Mouse (Mus musculus) CH12.LX (cell line): ENCODE measurements around the gene Tomm20. TPM values are rescaled to one million over a fixed set of nuclear protein-coding genes. Genes with fewer than 3 reads are reported as not detected.

ENCODE experiments used
- DNase-seq: peaks from one replicate; pipeline ENCODE4 v3.0.0-alpha.2; 2013; ENCODE audit errors: extremely low read depth
- H3K27ac ChIP-seq: 2 replicates; pipeline ENCODE4 v1.5.1; 2012; ENCODE audit warnings: low read depth, mild to moderate bottlenecking, control low read depth, moderate library complexity; ENCODE audit not compliant: insufficient read depth
- H3K27me3 ChIP-seq: replicated peaks from 2 replicates; pipeline ENCODE3; 2012; ENCODE audit warnings: inconsistent platforms
- H3K36me3 ChIP-seq, 2 experiments: replicated peaks in 1 of 2; 2 replicates each; pipeline versions ENCODE3 to v1.6.1; 2012; ENCODE audit warnings: inconsistent platforms in 1 of 2, low read length in 1 of 2, mild to moderate bottlenecking in 1 of 2, mixed read lengths in 1 of 2, moderate library complexity in 1 of 2; ENCODE audit not compliant: control insufficient read depth in 1 of 2, insufficient read depth in 1 of 2
- H3K4me1 ChIP-seq, 2 experiments: 2 replicates each; pipeline ENCODE4 v1.6.1; 2012; ENCODE audit warnings: inconsistent platforms in 1 of 2, moderate library complexity in 1 of 2; ENCODE audit not compliant: insufficient read depth in 2 of 2, control insufficient read depth in 1 of 2
- H3K4me2 ChIP-seq: 2 replicates; pipeline ENCODE4 v1.6.1; 2012; ENCODE audit warnings: low read depth, mild to moderate bottlenecking, control low read depth; ENCODE audit not compliant: poor library complexity, insufficient read depth, severe bottlenecking
- H3K4me3 ChIP-seq, 3 experiments: fragments of 150-350 bp in 1 of 3; sonication (generic) in 1 of 3; replicated peaks in 1 of 3; 2 replicates each; pipeline versions ENCODE3 to v1.5.1; 2011 to 2012; ENCODE audit warnings: low read depth in 2 of 3, low read length in 2 of 3, mild to moderate bottlenecking in 2 of 3, moderate library complexity in 2 of 3, control low read depth in 1 of 3, improper control_type of control experiment in 1 of 3, inconsistent platforms in 1 of 3, mixed read lengths in 1 of 3; ENCODE audit not compliant: poor library complexity in 1 of 3
- H3K79me2 ChIP-seq: replicated peaks from 2 replicates; pipeline ENCODE4 v1.6.1; 2012; ENCODE audit warnings: mild to moderate bottlenecking, moderate library complexity; ENCODE audit not compliant: control insufficient read depth, poor library complexity, insufficient read depth, severe bottlenecking; ENCODE audit errors: extremely low read depth
- H3K9ac ChIP-seq: 2 replicates; pipeline ENCODE4 v1.6.1; 2012; ENCODE audit warnings: low read depth, mild to moderate bottlenecking, control low read depth, moderate library complexity; ENCODE audit not compliant: insufficient read depth
- H3K9me3 ChIP-seq: replicated peaks from 2 replicates; pipeline ENCODE3; 2012; ENCODE audit warnings: low read length, inconsistent platforms, mixed read lengths
- BHLHE40 ChIP-seq: IDR thresholded peaks from 2 replicates; pipeline ENCODE4 v1.6.1; 2011; ENCODE audit warnings: mild to moderate bottlenecking, low read depth, low read length, improper control_type of control experiment
- CHD2 ChIP-seq: IDR thresholded peaks from 2 replicates; pipeline ENCODE4 v1.6.1; 2011; ENCODE audit warnings: low read length, improper control_type of control experiment
- CTCF ChIP-seq, 2 experiments: IDR thresholded peaks in 1 of 2; conservative IDR thresholded peaks in 1 of 2; 2 replicates each; pipeline ENCODE4 v1.5.1; 2011 to 2012; ENCODE audit warnings: low read depth in 2 of 2, low read length in 2 of 2, improper control_type of control experiment in 1 of 2, inconsistent platforms in 1 of 2, mild to moderate bottlenecking in 1 of 2, moderate library complexity in 1 of 2
- E2F4 ChIP-seq: IDR thresholded peaks from 2 replicates; pipeline ENCODE4 v1.6.1; 2011; ENCODE audit warnings: low read depth, low read length, improper control_type of control experiment; ENCODE audit not compliant: insufficient replicate concordance
- ELF1 ChIP-seq: IDR thresholded peaks from 2 replicates; pipeline ENCODE4 v1.6.1; 2014; ENCODE audit warnings: low read depth, mild to moderate bottlenecking, inconsistent platforms, low read length, improper control_type of control experiment
- EP300 ChIP-seq: IDR thresholded peaks from 2 replicates; pipeline ENCODE4 v1.6.1; 2011; ENCODE audit warnings: low read length, improper control_type of control experiment
- ETS1 ChIP-seq: conservative IDR thresholded peaks from 2 replicates; pipeline ENCODE4 v1.6.1; 2012; ENCODE audit warnings: low read depth, mild to moderate bottlenecking, inconsistent platforms, low read length, improper control_type of control experiment, moderate library complexity
- GABPA ChIP-seq: IDR thresholded peaks from 2 replicates; pipeline ENCODE4 v1.6.1; 2012; ENCODE audit warnings: low read depth, low read length, improper control_type of control experiment, inconsistent platforms; ENCODE audit not compliant: insufficient replicate concordance
- HCFC1 ChIP-seq: IDR thresholded peaks from 2 replicates; pipeline ENCODE4 v1.6.1; 2012; ENCODE audit warnings: low read depth, mild to moderate bottlenecking, inconsistent platforms, low read length, improper control_type of control experiment
- IRF4 ChIP-seq: IDR thresholded peaks from 2 replicates; pipeline ENCODE4 v1.6.1; 2014; ENCODE audit warnings: low read depth, mild to moderate bottlenecking, inconsistent platforms, low read length, improper control_type of control experiment
- JUN ChIP-seq: IDR thresholded peaks from 2 replicates; pipeline ENCODE4 v1.6.1; 2011; ENCODE audit warnings: low read depth, mild to moderate bottlenecking, low read length, improper control_type of control experiment, moderate library complexity; ENCODE audit not compliant: insufficient read depth
- JUND ChIP-seq: conservative IDR thresholded peaks from 2 replicates; pipeline ENCODE4 v1.6.1; 2011; ENCODE audit warnings: low read depth, low read length, improper control_type of control experiment
- KAT2A ChIP-seq: IDR thresholded peaks from 2 replicates; pipeline ENCODE4 v1.6.1; 2012; ENCODE audit warnings: low read length, improper control_type of control experiment, inconsistent platforms; ENCODE audit not compliant: insufficient replicate concordance
- MAFK ChIP-seq: IDR thresholded peaks from 2 replicates; pipeline ENCODE4 v1.6.1; 2011; ENCODE audit warnings: low read length, improper control_type of control experiment; ENCODE audit not compliant: insufficient replicate concordance
- MAX ChIP-seq: IDR thresholded peaks from 2 replicates; pipeline ENCODE4 v1.6.1; 2011; ENCODE audit warnings: low read length, improper control_type of control experiment
- MAZ ChIP-seq: IDR thresholded peaks from 2 replicates; pipeline ENCODE4 v1.6.1; 2012; ENCODE audit warnings: low read depth, mild to moderate bottlenecking, inconsistent platforms, low read length, improper control_type of control experiment, moderate library complexity
- MXI1 ChIP-seq: IDR thresholded peaks from 2 replicates; pipeline ENCODE4 v1.6.1; 2011; ENCODE audit warnings: mild to moderate bottlenecking, low read depth, low read length, improper control_type of control experiment
- MYC ChIP-seq: IDR thresholded peaks from 2 replicates; pipeline ENCODE4 v1.6.1; 2011; ENCODE audit warnings: low read depth, mild to moderate bottlenecking, improper control_type of control experiment, low read length
- NRF1 ChIP-seq: IDR thresholded peaks from 2 replicates; pipeline ENCODE4 v1.6.1; 2014; ENCODE audit warnings: low read depth, mild to moderate bottlenecking, inconsistent platforms, low read length, improper control_type of control experiment, moderate library complexity
- PAX5 ChIP-seq: IDR thresholded peaks from 2 replicates; pipeline ENCODE4 v1.6.1; 2012; ENCODE audit warnings: low read length, inconsistent platforms, mixed read lengths
- POLR2A ChIP-seq: IDR thresholded peaks from 2 replicates; pipeline ENCODE4 v1.6.1; 2011; ENCODE audit warnings: low read depth, mild to moderate bottlenecking, improper control_type of control experiment, low read length
- POLR2AphosphoS2 ChIP-seq: IDR thresholded peaks from 2 replicates; pipeline ENCODE4 v1.6.1; 2011; ENCODE audit warnings: low read depth, low read length, improper control_type of control experiment
- SIN3A ChIP-seq: IDR thresholded peaks from 2 replicates; pipeline ENCODE4 v1.6.1; 2012; ENCODE audit warnings: low read length, improper control_type of control experiment, inconsistent platforms
- SMC3 ChIP-seq: IDR thresholded peaks from 2 replicates; pipeline ENCODE4 v1.6.1; 2011; ENCODE audit warnings: low read depth, low read length, improper control_type of control experiment
- TBP ChIP-seq: conservative IDR thresholded peaks from 2 replicates; pipeline ENCODE4 v1.6.1; 2011; ENCODE audit warnings: low read depth, low read length, improper control_type of control experiment
- UBTF ChIP-seq: IDR thresholded peaks from 2 replicates; pipeline ENCODE4 v1.6.1; 2012; ENCODE audit warnings: low read depth, mild to moderate bottlenecking, inconsistent platforms, low read length, improper control_type of control experiment, moderate library complexity
- USF1 ChIP-seq: IDR thresholded peaks from 2 replicates; pipeline ENCODE4 v1.6.1; 2014; ENCODE audit warnings: low read depth, mild to moderate bottlenecking, inconsistent platforms, low read length, improper control_type of control experiment
- USF2 ChIP-seq: conservative IDR thresholded peaks from 2 replicates; pipeline ENCODE4 v1.6.1; 2011; ENCODE audit warnings: low read depth, low read length, improper control_type of control experiment
- ZKSCAN1 ChIP-seq: IDR thresholded peaks from 2 replicates; pipeline ENCODE4 v1.6.1; 2012; ENCODE audit warnings: low read depth, inconsistent platforms, low read length, improper control_type of control experiment, borderline replicate concordance
- ZMIZ1 ChIP-seq: IDR thresholded peaks from 2 replicates; pipeline ENCODE4 v1.6.1; 2012; ENCODE audit warnings: low read depth, mild to moderate bottlenecking, inconsistent platforms, low read length, improper control_type of control experiment
- ZNF384 ChIP-seq: IDR thresholded peaks from 2 replicates; pipeline ENCODE4 v1.6.1; 2012; ENCODE audit warnings: low read depth, low read length, improper control_type of control experiment, inconsistent platforms
- dilution Hi-C: fragments of 300-500 bp; cut with MboI; formaldehyde crosslinking; loops from 2 replicates; pipeline ENCODE4 v1.14.3; 2020; ENCODE audit warnings: low sequenced_read_pairs; ENCODE audit not compliant: extremely low pct_unique_long_range_greater_than_20kb, extremely low pct_ligation_motif_present
- in situ Hi-C: fragments of 300-500 bp; cut with MboI; formaldehyde crosslinking; loops from 3 replicates; pipeline ENCODE4 v1.14.3; 2019; ENCODE audit warnings: low sequenced_read_pairs, low pct_ligation_motif_present, low pct_unique_long_range_greater_than_20kb, mixed read lengths
- polyA plus RNA-seq: library from polyadenylated mRNA; unstranded; fragments of >175 nt; gene quantifications from 2 replicates; pipeline ENCODE4 v1.2.1, GENCODE M21; 2012; ENCODE audit warnings: low read depth; ENCODE audit not compliant: insufficient read length
- total RNA-seq, 2 experiments: library from RNA; depleted of rRNA; stranded (reverse); fragments of 300-350 nt in 1 of 2; fragments of >200 nt in 1 of 2; gene quantifications; 2 replicates each; pipeline ENCODE4 v1.2.3; 2012 to 2014

Gene Tomm20
- total and polyA plus RNA-seq, 3 experiments: 130 to 513 (median 394) TPM

- no peak overlapping the region for H3K4me2 ChIP-seq
Observed at GRCm38 (mm10) chr8:126919703-126920102, 25.9 kb downstream of the Tomm20 start.

GRCm38 (mm10) chr8:126919255-126919654 lies 26.4 kb downstream of the Tomm20 start:
- H3K36me3 ChIP-seq: peaks cover 9 to 36% of the 10 kb centered on the region in 2 experiments
- H3K27ac ChIP-seq: no peak overlapping the region
- H3K4me3 ChIP-seq: no peak overlapping the region
- TF ChIP-seq SMC3 (no peak), MYC (no peak), ETS1 (no peak), NRF1 (no peak), HCFC1 (no peak), USF1 (no peak), TBP (no peak), UBTF (no peak), JUND (no peak), BHLHE40 (no peak), ZKSCAN1 (no peak), POLR2A (no peak), SIN3A (no peak), JUN (no peak), IRF4 (no peak), MXI1 (no peak), KAT2A (no peak)
- no peaks in the 10 kb centered on the region for H3K27me3 ChIP-seq
- DNase-seq: no peak
- in situ Hi-C loops: loop anchor here (5.0 kb wide), 2 partner anchors 37 to 67 kb away; no protein-coding TSS in a partner anchor
- H3K4me1 ChIP-seq: peaks cover 9 to 39% of the 10 kb centered on the region in 2 experiments; a peak in 3 of 4 replicates
- H3K79me2 ChIP-seq: no peaks in the 10 kb centered on the region
- dilution Hi-C loops: loop anchor here (25.0 kb wide), 1 partner anchor 432 kb away; the partner anchor contains the start of gene Tarbp1
- H3K4me2 ChIP-seq: no peak overlapping the region
- H3K9me3 ChIP-seq: no peaks in the 10 kb centered on the region
- no peak overlapping the region for H3K9ac ChIP-seq

More at GRCm38 (mm10) chr8:126919703-126920102, 25.9 kb downstream of the Tomm20 start:
- no peak for DNase-seq
- Histone ChIP-seq H3K27me3 (no peaks in the 10 kb centered on the region), H3K79me2 (no peaks in the 10 kb centered on the region), H3K9me3 (no peaks in the 10 kb centered on the region), H3K27ac (no peak overlapping the region), H3K9ac (no peak overlapping the region), H3K4me3 (no peak overlapping the region), H3K4me1 (peaks cover 9 to 35% of the 10 kb centered on the region in 2 experiments; a peak in 3 of 4 replicates), H3K36me3 (peaks cover 9 to 39% of the 10 kb centered on the region in 2 experiments)
- dilution Hi-C loops: loop anchor here (25.0 kb wide), 1 partner anchor 432 kb away; the partner anchor contains the start of gene Tarbp1
- in situ Hi-C loops: loop anchor here (5.0 to 10.0 kb wide), 3 partner anchors 37 to 325 kb away; partner anchors contain the start of gene Irf2bp2
- TF ChIP-seq SIN3A: no peak
- TF ChIP-seq E2F4: no peak
- TF ChIP-seq EP300: no peak
- TF ChIP-seq BHLHE40: no peak
- no peak for TF ChIP-seq POLR2A
- no peak for TF ChIP-seq SMC3
- TF ChIP-seq PAX5: no peak
- no peak for TF ChIP-seq MAFK
- TF ChIP-seq MYC: no peak
- TF ChIP-seq ELF1: no peak
- TF ChIP-seq GABPA: no peak
- TF ChIP-seq MAX: no peak
- TF ChIP-seq USF2: no peak
- TF ChIP-seq CHD2: no peak
- TF ChIP-seq MXI1: no peak
- TF ChIP-seq CTCF (conservative IDR thresholded peaks at IDR 0.05 in 1 of 2, IDR thresholded peaks at IDR 0.05 in 1 of 2; ENCODE audit: low read depth in 2 of 2, low read length in 2 of 2): no peak
- no peak for TF ChIP-seq MAZ
- no peak for TF ChIP-seq ZNF384
- TF ChIP-seq ZMIZ1: no peak
- TF ChIP-seq POLR2AphosphoS2: no peak
